Mouse (Mus musculus): ENCODE data around the gene Kctd18. TPM values are rescaled to one million over a fixed set of nuclear protein-coding genes. Genes with fewer than 3 reads are reported as not detected.

Kctd18 gene
- total and polyA plus RNA-seq, 3 experiments: 12.8 to 19.8 (median 14.8) TPM

DNA sequence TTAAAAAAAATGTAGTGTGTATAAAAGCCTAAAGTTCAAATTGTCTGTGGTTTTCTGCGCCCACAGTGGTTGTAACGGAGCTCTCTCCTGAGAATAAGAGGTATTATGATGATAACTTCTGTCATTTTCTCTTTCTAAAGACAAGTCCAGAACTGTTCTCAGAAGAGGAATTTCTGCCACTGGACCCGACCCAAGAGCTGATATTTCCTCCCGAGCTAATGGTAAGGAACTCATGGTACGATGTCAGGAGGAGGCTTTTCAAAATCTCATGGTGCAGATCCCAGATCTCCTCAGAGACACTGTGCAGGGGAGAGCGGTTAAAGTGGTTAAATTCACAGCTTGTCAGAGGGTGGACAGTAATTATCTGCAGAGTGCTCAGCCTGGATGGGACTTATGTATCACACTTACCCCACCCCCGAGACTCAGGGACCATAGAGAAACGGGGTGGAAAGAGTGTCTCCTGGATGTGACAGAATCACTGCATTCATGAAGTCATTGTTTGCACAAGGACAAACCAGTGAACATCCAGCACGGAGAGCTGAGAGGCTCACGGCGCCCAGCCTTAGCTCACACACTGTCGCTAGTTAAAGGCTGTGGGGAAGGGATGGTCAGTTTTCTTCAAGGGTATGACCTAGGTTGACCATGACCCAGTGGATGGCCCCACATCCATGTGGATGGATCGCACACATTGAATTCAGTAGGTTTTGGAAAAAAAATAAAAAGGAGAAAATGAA lies 37.5 kb upstream of the Kctd18 start:
- Histone ChIP-seq H3K4me2 (ENCODE audit: insufficient read depth, low read depth, poor library complexity, severe bottlenecking) (no peak overlapping the region), H3K9me3 (replicated peaks; ENCODE audit: low read length) (no peaks in the 10 kb centered on the region), H3K79me2 (replicated peaks; ENCODE audit: control insufficient read depth, extremely low read depth, insufficient read depth, poor library complexity, severe bottlenecking) (no peaks in the 10 kb centered on the region), H3K36me3 (replicated peaks in 1 of 2; ENCODE audit: control insufficient read depth in 1 of 2, insufficient read depth in 1 of 2, low read length in 1 of 2) (no peaks in the 10 kb centered on the region), H3K27me3 (replicated peaks) (no peaks in the 10 kb centered on the region), H3K27ac (ENCODE audit: insufficient read depth, low read depth) (no peak overlapping the region), H3K4me1 (ENCODE audit: control insufficient read depth in 1 of 2, insufficient read depth in 2 of 2) (peaks cover 0 to 9% of the 10 kb centered on the region in 2 experiments; a peak in 1 of 4 replicates), H3K4me3 (replicated peaks in 1 of 3; ENCODE audit: low read depth in 2 of 3, low read length in 2 of 3, poor library complexity in 1 of 3) (no peak overlapping the region), H3K9ac (ENCODE audit: insufficient read depth, low read depth) (no peak overlapping the region)
- in situ Hi-C loops (cut with MboI; ENCODE audit: low pct_ligation_motif_present, low pct_unique_long_range_greater_than_20kb, low sequenced_read_pairs): no loop called here
- no peak for TF ChIP-seq SIN3A (IDR thresholded peaks at IDR 0.05; ENCODE audit: low read length)
- no peak for TF ChIP-seq NRF1 (IDR thresholded peaks at IDR 0.05; ENCODE audit: low read depth, low read length)
- no peak for TF ChIP-seq MAX (IDR thresholded peaks at IDR 0.05; ENCODE audit: low read length)
- TF ChIP-seq TBP (conservative IDR thresholded peaks at IDR 0.05; ENCODE audit: low read depth, low read length): no peak
- TF ChIP-seq MYC (IDR thresholded peaks at IDR 0.05; ENCODE audit: low read depth, low read length): no peak
- no peak for DNase-seq (ENCODE audit: extremely low read depth)
- dilution Hi-C loops (cut with MboI; ENCODE audit: extremely low pct_ligation_motif_present, extremely low pct_unique_long_range_greater_than_20kb, low sequenced_read_pairs): no loop called here

DNA sequence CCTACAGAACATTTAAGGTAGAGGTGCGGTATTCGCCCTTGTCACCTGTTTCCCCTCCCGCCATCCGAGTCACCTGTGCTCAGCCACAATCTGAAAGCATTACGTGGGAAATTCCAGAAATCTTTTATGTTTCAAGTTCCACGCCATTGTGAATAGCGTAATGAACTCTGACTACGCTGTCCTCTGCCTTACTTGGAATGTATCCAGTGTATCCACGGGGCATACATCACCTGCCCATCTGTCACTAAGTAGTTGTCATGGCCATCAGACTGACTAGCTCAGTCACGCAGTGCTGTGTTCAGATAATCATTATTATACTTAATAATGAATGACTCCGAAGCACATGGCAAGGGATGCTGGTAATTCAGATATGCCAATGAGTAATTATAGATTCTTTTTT lies 36.8 kb upstream of the Kctd18 start:
- Histone ChIP-seq H3K9ac (ENCODE audit: insufficient read depth, low read depth) (no peak overlapping the region), H3K27me3 (replicated peaks) (no peaks in the 10 kb centered on the region), H3K4me2 (ENCODE audit: insufficient read depth, low read depth, poor library complexity, severe bottlenecking) (no peak overlapping the region), H3K27ac (ENCODE audit: insufficient read depth, low read depth) (no peak overlapping the region), H3K36me3 (replicated peaks in 1 of 2; ENCODE audit: control insufficient read depth in 1 of 2, insufficient read depth in 1 of 2, low read length in 1 of 2) (no peaks in the 10 kb centered on the region), H3K9me3 (replicated peaks; ENCODE audit: low read length) (no peaks in the 10 kb centered on the region), H3K4me3 (replicated peaks in 1 of 3; ENCODE audit: low read depth in 2 of 3, low read length in 2 of 3, poor library complexity in 1 of 3) (no peak overlapping the region), H3K79me2 (replicated peaks; ENCODE audit: control insufficient read depth, extremely low read depth, insufficient read depth, poor library complexity, severe bottlenecking) (no peaks in the 10 kb centered on the region), H3K4me1 (ENCODE audit: control insufficient read depth in 1 of 2, insufficient read depth in 2 of 2) (peaks cover 0 to 9% of the 10 kb centered on the region in 2 experiments; a peak in 1 of 4 replicates)
- no peak for DNase-seq (ENCODE audit: extremely low read depth)
- TF ChIP-seq JUN (IDR thresholded peaks at IDR 0.05; ENCODE audit: insufficient read depth, low read depth, low read length) (no peak), KAT2A (IDR thresholded peaks at IDR 0.05; ENCODE audit: insufficient replicate concordance, low read length) (no peak), TCF12 (IDR thresholded peaks at IDR 0.05; ENCODE audit: low read depth, low read length) (no peak), MXI1 (IDR thresholded peaks at IDR 0.05; ENCODE audit: low read depth, low read length) (no peak), BHLHE40 (IDR thresholded peaks at IDR 0.05; ENCODE audit: low read depth, low read length) (no peak), HCFC1 (IDR thresholded peaks at IDR 0.05; ENCODE audit: low read depth, low read length) (no peak), TBP (conservative IDR thresholded peaks at IDR 0.05; ENCODE audit: low read depth, low read length) (no peak), MYC (IDR thresholded peaks at IDR 0.05; ENCODE audit: low read depth, low read length) (no peak), SIN3A (IDR thresholded peaks at IDR 0.05; ENCODE audit: low read length) (no peak), ELF1 (IDR thresholded peaks at IDR 0.05; ENCODE audit: low read depth, low read length) (no peak), CHD2 (IDR thresholded peaks at IDR 0.05; ENCODE audit: low read length) (no peak), USF2 (conservative IDR thresholded peaks at IDR 0.05; ENCODE audit: low read depth, low read length) (no peak), E2F4 (IDR thresholded peaks at IDR 0.05; ENCODE audit: insufficient replicate concordance, low read depth, low read length) (no peak), MAZ (IDR thresholded peaks at IDR 0.05; ENCODE audit: low read depth, low read length) (no peak), JUND (conservative IDR thresholded peaks at IDR 0.05; ENCODE audit: low read depth, low read length) (no peak), MAFK (IDR thresholded peaks at IDR 0.05; ENCODE audit: insufficient replicate concordance, low read length) (no peak), POLR2A (IDR thresholded peaks at IDR 0.05; ENCODE audit: low read depth, low read length) (no peak)
- dilution Hi-C loops (cut with MboI; ENCODE audit: extremely low pct_ligation_motif_present, extremely low pct_unique_long_range_greater_than_20kb, low sequenced_read_pairs): no loop called here
- in situ Hi-C loops (cut with MboI; ENCODE audit: low pct_ligation_motif_present, low pct_unique_long_range_greater_than_20kb, low sequenced_read_pairs): no loop called here
